Mouse (Mus musculus) gastrocnemius, adult 2 months (tissue): ENCODE measurements around the gene Apobec1. TPM values are rescaled to one million over a fixed set of nuclear protein-coding genes. Genes with fewer than 3 reads are reported as not detected.

Experiments used
- DNase-seq: peaks from one replicate; pipeline ENCODE4 v3.0.0; 2022
- H3K27ac ChIP-seq: fragments of 200-600 bp; 2 replicates; pipeline ENCODE4 v1.8.1; 2022; ENCODE audit warnings: mild to moderate bottlenecking
- H3K4me3 ChIP-seq: fragments of 200-600 bp; 2 replicates; pipeline ENCODE4 v1.8.1; 2022; ENCODE audit warnings: mild to moderate bottlenecking, moderate library complexity
- CTCF ChIP-seq: fragments of 200-600 bp; IDR thresholded peaks from 2 replicates; pipeline ENCODE4 v1.8.1; 2022; ENCODE audit warnings: antibody characterized with exemption, mild to moderate bottlenecking, moderate library complexity
- intact Hi-C: fragments of 180-260 bp; cut with DNase I; formaldehyde crosslinking; loops from one replicate; pipeline ENCODE4 v1.15.1; 2025
- total RNA-seq, 2 experiments: library from RNA; stranded (reverse); gene quantifications; 2 replicates each; pipeline ENCODE4 v1.2.3; 2021

Apobec1 gene
- total RNA-seq, 2 experiments from 2014 or later: 1.8 to 2.0 TPM

DNA sequence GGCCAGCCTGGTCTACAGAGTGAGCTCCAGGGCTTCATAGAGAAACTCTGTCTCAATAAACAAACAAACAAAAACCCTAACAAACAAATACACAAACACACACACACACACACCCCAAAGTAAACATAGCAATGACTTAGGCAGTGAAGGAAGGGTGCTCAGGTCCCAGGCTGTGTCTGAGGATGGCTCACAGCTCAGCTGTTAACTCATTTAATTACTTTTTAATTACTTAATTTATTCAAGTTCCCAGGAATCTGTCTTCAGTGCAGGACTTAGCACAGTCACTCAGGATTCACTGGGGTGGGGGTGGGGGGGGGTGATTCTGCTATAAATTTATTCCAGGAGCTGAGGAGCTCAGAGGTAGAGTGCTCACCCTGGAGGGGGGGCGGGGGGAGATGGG, 32.5 kb downstream of the Apobec1 start:
- no peak for TF ChIP-seq CTCF
- H3K4me3 ChIP-seq: no peak overlapping the region
- DNase-seq: no peak
- intact Hi-C loops: no loop called here
- no peak overlapping the region for H3K27ac ChIP-seq

DNA sequence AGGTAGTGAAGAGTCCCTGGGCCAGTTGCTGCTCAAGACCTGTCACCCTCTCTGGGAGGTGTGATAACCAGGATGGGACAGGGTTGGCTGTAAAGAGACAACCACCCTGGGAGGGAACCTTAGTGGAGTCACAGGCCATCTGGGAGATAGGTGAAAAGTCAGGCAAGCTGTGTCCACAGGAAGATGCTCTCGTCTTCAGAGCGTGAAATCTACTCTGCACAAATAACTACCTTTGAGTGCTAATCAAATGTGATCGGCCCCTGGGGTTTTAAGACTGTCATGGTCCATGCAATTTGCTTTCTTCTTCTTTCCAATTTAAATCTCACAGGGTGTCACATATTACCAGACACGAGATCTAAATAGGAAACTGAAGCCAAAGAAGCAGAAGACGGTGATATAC, 33.1 kb downstream of the Apobec1 start:
- H3K27ac ChIP-seq: no peak overlapping the region
- DNase-seq: no peak
- H3K4me3 ChIP-seq: no peak overlapping the region
- intact Hi-C loops: no loop called here
- no peak for TF ChIP-seq CTCF

DNA sequence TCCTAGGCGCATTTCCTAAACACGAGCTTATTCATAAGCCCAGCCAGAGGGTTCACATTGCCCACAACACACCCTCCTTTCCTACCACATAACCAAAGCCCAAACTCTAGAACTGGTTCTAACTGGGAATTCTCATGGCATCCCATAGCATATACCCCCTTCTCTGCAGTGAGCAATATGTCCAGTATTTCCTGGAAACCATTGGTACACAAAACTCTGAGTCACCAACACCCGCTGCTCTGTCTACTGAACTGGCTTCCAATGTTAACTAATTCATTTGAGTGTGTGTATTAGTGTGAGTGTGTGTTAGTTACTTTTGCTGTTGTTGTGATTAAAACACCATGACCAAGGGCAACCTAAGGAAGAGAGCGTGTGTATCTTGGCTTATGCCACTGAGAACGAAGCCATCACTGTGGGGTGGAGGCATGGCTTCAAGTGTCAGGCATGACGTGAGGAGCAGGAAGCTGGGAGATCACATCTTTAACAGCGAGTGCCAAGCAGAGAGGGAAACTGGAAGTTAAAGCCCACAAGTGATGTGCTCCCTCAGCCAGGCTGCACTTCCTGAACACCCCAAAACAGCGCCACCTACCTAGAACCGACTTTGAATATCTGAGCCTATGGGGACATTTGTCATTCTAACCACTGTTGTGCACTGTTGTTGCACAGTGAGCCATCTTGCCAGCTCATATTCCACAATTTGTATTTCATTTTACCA, 37.0 kb downstream of the Apobec1 start:
- no peak overlapping the region for H3K4me3 ChIP-seq
- intact Hi-C loops: no loop called here
- no peak overlapping the region for H3K27ac ChIP-seq
- no peak for TF ChIP-seq CTCF
- no peak for DNase-seq

DNA sequence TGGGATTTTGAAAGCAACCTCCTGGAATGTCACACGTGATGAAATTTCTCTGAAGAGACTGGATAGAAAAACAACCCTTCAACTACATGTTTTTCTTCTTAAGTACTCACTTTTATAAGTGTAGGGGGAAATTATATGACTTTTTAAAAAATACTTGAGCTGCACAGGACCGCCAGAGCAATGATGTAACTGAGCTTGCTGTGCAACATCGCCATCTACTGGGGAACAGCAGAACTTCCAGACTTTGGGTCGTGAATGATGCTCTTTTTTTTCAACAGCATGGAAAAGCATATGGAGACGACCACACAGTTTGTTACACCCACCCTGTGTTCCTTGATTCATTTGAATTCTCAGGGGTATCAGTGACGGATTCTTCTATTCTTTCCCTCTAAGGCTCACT, 39.8 kb downstream of the Apobec1 start:
- Histone ChIP-seq H3K4me3 (no peak overlapping the region), H3K27ac (no peak overlapping the region)
- peak; percentile 36 for DNase-seq
- intact Hi-C loops: loop anchor here (2.0 to 5.0 kb wide), 2 partner anchors 40 to 160 kb away; partner anchors contain the start of gene Apobec1
- TF ChIP-seq CTCF: peak; percentile 92

DNA sequence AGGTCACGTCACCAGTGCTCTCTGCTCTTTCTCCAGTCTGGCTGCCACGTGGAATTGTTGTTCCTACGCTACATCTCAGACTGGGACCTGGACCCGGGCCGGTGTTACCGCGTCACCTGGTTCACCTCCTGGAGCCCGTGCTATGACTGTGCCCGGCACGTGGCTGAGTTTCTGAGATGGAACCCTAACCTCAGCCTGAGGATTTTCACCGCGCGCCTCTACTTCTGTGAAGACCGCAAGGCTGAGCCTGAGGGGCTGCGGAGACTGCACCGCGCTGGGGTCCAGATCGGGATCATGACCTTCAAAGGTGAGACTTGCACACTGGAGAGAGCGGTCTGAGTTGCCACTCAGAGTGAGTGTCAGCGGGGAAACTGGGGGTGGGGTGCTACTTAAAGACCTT, 41.2 kb downstream of the Apobec1 start:
- no peak overlapping the region for H3K27ac ChIP-seq
- TF ChIP-seq CTCF: no peak
- H3K4me3 ChIP-seq: no peak overlapping the region
- intact Hi-C loops: loop anchor here (5.0 kb wide), 1 partner anchor 41 kb away; the partner anchor contains the start of gene Apobec1
- no peak for DNase-seq

DNA sequence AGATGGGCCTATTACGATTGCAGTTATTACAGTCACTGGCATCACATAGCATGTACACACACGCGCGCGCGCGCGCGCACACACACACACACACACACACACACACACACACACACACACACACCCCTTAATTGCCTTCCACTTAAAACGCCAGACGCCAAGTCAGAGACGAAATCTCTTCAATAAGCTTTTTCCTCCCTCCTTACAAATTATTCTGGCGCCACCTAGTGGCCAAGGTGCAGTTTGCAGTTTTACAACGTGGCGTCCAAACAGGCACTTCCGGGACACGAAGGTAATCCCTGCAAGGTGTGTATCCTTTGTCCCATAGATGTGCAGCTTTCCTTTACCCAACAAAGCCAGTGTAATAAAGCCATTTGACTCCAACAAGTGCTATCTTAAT, 41.8 kb downstream of the Apobec1 start:
- Histone ChIP-seq H3K27ac (no peak overlapping the region), H3K4me3 (no peak overlapping the region)
- DNase-seq: peak; percentile 71
- peak; percentile 85 for TF ChIP-seq CTCF
- intact Hi-C loops: loop anchor here (5.0 kb wide), 1 partner anchor 42 kb away; the partner anchor contains the start of gene Apobec1

DNA sequence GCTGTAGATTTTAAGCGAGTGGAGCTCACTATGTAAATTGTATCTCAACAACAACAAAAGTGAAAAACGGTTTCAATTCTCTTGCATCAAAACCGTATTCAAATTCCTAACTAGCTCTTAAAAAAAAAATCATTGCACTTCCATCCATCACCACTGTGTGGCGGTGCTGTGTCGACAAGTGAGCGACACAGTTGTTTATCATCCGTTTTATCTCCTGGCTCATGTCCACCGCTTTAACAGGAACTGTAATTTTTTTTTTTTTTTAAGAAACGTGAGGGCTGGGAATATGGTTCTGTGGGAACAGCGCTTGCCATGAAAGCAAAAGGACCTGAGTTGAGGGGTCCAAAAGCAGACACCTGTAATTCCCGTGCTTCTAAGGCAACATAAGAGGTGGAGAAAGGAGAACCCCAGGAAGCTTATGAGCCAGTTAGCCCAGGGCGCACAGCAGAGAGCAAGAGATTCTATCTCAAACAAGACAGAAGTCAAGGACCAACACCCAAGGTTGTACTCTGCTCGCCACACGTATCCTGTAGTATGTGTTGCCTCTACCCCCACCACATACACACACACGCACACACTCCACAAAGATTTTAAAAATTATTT, 45.2 kb downstream of the Apobec1 start:
- Histone ChIP-seq H3K27ac (no peak overlapping the region), H3K4me3 (no peak overlapping the region)
- intact Hi-C loops: no loop called here
- peak; percentile 80 for TF ChIP-seq CTCF
- DNase-seq: peak; percentile 44

DNA sequence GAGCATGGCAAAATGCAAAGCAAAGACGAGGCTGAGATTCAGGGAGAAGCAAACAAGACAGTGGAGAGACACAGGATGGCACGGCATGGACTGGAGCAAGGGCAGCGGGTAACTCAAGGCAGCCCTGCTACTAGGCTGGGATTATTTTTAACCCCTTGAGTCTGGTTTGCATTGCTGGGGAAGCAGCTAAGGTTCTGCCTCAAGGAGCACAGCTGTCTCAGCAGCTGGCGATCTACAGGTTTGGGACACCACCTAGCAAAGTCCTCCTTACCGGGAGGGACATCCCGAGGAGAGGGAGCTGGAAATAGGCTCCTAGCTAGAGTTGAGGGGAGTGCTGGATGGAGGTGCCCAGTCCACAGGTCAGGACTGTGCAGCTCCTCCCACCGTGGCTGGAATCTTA, 47.0 kb downstream of the Apobec1 start:
- no peak for DNase-seq
- intact Hi-C loops: no loop called here
- Histone ChIP-seq H3K4me3 (no peak overlapping the region), H3K27ac (no peak overlapping the region)
- no peak for TF ChIP-seq CTCF

DNA sequence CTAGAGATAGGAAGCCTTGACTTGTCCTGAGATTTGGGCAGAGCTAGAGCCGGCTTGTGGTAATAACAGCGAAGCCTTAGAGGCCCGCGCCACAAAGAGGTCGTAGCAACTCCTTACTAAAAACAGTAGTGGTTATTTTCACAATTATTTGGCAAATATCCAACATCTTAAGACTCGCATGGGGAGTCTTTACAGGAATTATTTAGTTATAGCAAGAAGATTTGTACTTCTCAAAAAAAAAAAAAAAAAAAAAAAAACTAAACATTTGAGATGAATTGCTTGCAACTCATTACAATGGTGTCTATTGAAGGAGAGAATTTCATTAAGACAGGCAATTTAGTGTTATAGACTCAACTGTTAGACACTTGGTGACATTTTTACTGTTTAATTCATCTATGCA, 48.1 kb downstream of the Apobec1 start:
- Histone ChIP-seq H3K4me3 (no peak overlapping the region), H3K27ac (no peak overlapping the region)
- TF ChIP-seq CTCF: no peak
- intact Hi-C loops: no loop called here
- DNase-seq: no peak

DNA sequence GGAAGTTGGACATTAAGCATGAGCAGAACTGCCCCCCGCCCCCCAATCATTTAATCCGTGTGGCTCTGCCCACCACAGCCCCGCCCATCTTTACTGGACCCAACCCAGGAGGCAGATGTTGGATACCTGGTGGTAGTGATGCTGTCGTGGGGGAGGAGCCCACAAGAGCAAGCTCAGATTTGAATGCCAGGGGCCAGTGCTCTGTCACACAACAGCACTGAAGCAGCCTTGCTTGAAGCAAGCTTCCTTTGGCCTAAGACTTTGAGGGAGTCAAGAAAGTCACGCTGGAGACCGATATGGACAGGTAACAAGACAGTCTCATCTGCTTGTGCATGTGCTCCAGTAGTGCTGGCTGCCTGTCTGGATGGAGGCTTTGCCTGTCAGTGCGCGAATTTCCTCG, 48.6 kb downstream of the Apobec1 start, which contains the start of gene Aicda:
TSS of gene Aicda (plus strand) at position 196 of the 400 bp plus-strand sequence.
- TF ChIP-seq CTCF: no peak
- no peak within 1 kb of the TSS for H3K27ac ChIP-seq
- intact Hi-C loops: no loop called here
- H3K4me3 ChIP-seq: no peak within 1 kb of the TSS
- DNase-seq: no peak

DNA sequence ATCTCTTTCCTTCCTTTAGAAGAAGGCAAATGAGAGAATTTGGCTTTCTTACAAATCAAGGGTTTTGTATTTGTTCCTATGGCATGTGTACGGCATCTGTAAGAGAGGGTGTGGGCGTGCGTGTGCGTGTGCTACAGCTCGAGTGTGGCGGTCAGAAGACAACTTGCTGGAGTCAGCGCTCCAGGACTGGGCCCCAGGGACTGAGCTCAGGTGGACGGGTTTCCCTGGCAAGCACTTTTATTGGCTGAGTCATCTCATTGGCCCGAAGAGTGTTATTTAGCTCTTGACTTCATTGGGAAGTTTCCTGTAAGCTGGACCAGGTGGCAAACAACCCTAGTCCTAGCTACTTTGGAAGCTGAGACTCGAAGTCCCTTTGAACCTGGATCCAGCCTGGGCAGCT, 56.3 kb downstream of the Apobec1 start:
- DNase-seq: no peak
- intact Hi-C loops: no loop called here
- no peak for TF ChIP-seq CTCF
- peak overlapping the region; percentile 46; the same call in 1 of the 2 replicates for H3K27ac ChIP-seq
- H3K4me3 ChIP-seq: peak overlapping the region; percentile 17; the same call in 1 of the 2 replicates

DNA sequence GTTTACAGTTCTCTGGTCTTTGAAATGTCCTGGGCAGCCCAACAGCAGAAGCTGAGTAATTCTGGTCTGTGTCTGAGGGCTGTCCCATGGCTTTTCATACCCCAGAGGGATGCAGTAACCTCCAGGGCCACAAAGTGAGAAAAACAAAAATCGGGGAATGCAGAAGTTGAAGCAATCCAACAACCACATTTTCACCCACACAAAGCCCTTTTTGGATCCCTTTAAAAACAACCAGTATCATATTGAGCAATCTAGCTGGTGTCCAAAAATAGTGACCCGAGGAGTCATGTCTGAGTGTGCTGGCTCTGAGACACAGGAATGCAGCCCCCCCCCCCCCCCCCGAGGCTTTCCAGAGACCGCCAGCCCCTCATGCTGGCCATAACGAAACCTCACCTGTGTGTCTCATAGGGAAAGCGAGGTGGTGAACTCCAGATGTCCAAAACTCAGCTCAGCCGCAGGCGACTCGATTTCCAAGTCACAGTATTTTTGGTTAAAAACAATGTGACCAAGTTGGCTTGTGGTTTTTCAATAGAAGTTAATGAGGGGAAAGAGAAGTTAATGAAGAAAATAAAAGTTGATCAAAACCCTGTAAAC, 56.9 kb downstream of the Apobec1 start:
- H3K27ac ChIP-seq: peak overlapping the region; percentile 46; the same call in 1 of the 2 replicates
- intact Hi-C loops: no loop called here

DNA sequence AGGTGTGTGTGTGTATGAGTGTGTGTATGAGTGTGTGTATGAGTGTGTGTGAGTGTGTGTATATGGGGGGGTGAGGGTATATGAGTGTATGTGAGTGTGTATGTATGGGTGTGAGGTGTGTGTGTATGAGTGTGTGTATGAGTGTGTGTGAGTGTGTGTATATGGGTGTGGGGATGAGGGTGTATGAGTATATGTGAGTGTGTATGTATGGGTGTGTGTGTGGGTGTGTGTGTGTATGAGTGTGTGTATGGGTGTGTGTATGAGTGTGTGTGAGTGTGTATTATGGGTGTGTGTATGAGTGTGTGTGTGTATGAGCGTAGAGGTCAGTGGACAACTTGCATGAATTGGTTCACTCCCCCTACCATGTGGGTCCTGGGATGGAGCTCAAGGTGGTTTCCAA, 57.6 kb downstream of the Apobec1 start:
- DNase-seq: no peak
- Histone ChIP-seq H3K27ac (no peak overlapping the region), H3K4me3 (no peak overlapping the region)
- no peak for TF ChIP-seq CTCF
- intact Hi-C loops: no loop called here

More for the DNA sequence above, 56.9 kb downstream of the Apobec1 start:
- no peak for TF ChIP-seq CTCF
- DNase-seq: no peak
- H3K4me3 ChIP-seq: peak overlapping the region; percentile 17
